Mouse (Mus musculus) liver, postnatal 0 days (tissue): Measurements from ENCODE around the gene Mdh2.

Experiments used
- CTCF ChIP-seq: sonication (generic); IDR thresholded peaks from 2 replicates; pipeline ENCODE4 v1.5.1; 2016; ENCODE audit warnings: antibody characterized with exemption, low read depth
- EP300 ChIP-seq: IDR thresholded peaks from 2 replicates; pipeline ENCODE4 v1.6.1; 2016; ENCODE audit warnings: antibody characterized with exemption, low read depth, mild to moderate bottlenecking

DNA sequence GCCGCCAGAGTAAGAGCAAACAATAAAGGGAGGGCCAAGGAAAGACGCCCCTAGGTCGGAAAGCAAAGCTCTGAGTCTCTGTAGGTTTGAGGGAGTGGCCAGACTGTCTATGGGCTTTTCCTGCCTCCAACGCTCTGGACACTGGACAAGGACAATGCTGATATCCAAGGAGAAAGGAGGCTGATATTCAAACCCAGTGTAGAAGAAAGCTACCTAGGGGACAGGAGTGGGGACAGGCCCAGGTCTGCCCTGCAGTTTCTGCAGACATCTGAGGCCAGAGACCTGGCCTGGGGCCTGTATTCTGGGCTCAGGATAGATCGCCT is 16.5 kb downstream of the Mdh2 start:
- no peak for TF ChIP-seq CTCF
- TF ChIP-seq EP300 = no peak
